Mouse (Mus musculus) small intestine, adult 2 months (tissue): ENCODE data around the gene Marveld2.

ENCODE experiments used
- CTCF ChIP-seq: fragments of 200-500 bp; IDR thresholded peaks from 2 replicates; pipeline ENCODE4 v1.5.1; 2012; ENCODE audit warnings: low read depth, mild to moderate bottlenecking, control low read depth, inconsistent platforms, low read length, moderate library complexity, mixed read lengths; ENCODE audit not compliant: insufficient replicate concordance, insufficient read length; ENCODE audit errors: extremely low read depth
- POLR2A ChIP-seq: fragments of 200-500 bp; IDR thresholded peaks from 2 replicates; pipeline ENCODE4 v1.6.1; 2012; ENCODE audit warnings: low read depth, mild to moderate bottlenecking, control low read depth, inconsistent platforms, low read length, moderate library complexity

GRCm38 (mm10) chr13:100581701-100582100 lies 35.1 kb downstream of the Marveld2 start:
- TF ChIP-seq CTCF (no peak), POLR2A (no peak)
